Mouse (Mus musculus) urinary bladder, postnatal 36 days (tissue): ENCODE data around the gene Ttll5.

Experiments
- DNase-seq, 2 experiments: peaks; one replicate each; pipeline ENCODE4 v3.0.0; 2022; ENCODE audit warnings: low spot score in 2 of 2, mixed read lengths in 1 of 2

Gene Ttll5

DNA sequence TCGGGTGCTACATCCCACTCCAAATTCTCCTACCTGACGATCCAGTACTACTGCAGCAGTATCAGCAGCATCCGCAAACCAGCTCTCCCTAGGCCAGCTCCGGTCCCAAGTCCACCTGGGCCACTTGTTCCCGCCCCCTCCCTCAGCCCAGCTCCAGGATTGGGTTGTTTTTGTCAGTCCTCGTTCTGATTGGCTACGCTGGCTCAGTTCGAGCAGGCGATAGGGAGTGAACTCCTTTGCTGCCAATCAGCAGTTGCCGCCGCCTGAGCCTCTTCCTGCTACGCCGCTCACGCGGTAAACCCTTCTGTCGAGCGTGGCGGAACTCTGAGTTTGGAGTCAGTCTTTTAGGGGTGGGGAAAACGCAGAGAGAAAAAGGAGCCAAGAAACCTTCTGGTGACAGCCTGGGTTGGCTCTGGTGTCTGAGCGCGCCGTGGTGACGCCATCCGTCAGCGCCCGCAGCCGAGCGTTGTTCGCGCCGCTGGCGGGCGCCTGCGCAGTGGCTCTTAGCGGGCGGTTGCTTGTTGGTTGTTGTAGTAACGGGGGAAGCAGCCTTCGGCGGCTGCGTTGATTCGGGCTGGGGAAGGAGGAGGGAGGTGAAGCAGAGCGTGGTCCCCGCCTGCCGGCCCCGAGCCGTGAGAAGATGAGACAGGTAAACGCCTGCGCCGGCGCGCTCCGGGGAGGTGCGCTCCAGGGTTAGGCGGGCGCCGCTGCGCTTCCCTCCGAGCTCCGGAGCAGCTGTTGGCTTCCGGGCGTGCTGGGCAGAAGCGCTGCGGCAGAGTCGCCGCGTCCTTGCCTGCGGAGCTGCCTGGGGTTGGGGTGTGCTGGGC, at the start of gene Ttll5, which contains the start of gene Erg28:
Gene Ttll5 (plus strand): TSS at position 222 of the 827 bp plus-strand sequence.
Gene Erg28 (minus strand): TSS at position 113 of the 827 bp plus-strand sequence.
- DNase-seq, result peak; percentile 91 to 93

GRCm38 (mm10) chr12:85778962-85779361, 45.5 kb upstream of the Ttll5 start:
- DNase-seq, result no peak

- DNase-seq, result no peak
Measured at GRCm38 (mm10) chr12:85779707-85780106, 44.8 kb upstream of the Ttll5 start.

DNA sequence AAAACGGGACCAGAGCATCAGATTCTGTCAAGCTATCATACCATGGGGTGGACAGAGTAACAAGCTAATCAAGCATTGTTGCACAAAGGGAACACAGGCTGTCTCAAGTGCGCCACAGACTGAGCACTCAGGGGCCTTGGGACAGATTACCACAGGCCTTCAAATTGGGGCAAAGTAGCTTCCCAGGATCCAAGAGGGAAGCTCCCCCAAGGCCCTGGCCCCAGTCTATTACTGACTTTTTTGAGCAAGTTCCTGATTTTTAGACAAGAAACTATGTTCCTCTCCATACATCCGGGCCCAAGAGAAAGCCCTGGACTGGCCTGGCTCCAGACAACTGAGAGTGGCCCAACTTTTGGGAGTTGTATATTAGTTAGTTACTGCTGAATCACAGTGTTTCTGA, 42.9 kb upstream of the Ttll5 start:
- no peak for DNase-seq

GRCm38 (mm10) chr12:85784916-85785815, 39.3 kb upstream of the Ttll5 start:
- no peak for DNase-seq

GRCm38 (mm10) chr12:85792158-85792557, 32.3 kb upstream of the Ttll5 start:
- no peak for DNase-seq

- DNase-seq, result peak; percentile 19 to 32
Measured at GRCm38 (mm10) chr12:85792821-85793346, 31.6 kb upstream of the Ttll5 start.

DNA sequence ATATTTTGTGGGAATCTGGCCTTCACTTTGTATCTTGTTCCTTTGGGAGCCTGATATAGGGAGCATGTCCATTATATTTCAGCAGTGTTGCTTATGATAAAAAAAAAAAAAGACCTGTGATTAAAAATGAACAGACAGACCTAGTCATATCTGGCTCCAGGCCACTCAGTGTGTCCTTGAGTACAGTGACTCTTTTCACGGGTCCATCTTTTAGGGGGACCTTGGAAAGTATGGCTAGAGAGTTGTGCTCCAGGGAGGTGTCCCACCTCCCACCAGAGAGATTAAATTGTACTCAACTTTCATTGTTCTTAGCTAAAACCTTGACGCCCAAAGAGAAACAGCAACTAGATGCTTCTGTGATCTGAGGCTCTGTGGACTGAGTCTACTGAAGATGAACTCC, 30.4 kb upstream of the Ttll5 start:
- no peak for DNase-seq

- DNase-seq, result no peak
Measured at GRCm38 (mm10) chr12:85795551-85795950, 28.9 kb upstream of the Ttll5 start.

- no peak for DNase-seq
Measured at GRCm38 (mm10) chr12:85800031-85800430, 24.4 kb upstream of the Ttll5 start.

DNA sequence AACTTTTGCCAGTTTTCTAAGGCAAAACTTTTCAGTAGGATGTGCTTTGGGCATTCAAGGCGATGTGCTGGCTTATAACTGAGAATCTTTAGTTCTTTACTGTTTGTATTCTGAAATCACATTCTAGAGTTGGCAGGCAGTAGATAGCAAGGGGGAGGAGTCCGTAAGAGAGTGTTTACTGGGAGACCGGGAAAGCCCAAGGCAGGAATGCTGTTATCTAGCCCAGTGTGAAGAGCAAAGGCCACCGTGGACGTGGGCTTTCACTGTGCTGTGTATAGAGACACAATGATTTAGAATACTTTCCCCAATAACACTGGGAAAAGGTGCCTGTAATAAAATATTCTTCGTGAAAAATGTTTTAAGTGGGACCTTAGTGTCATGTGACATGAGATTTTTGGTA, 14.7 kb upstream of the Ttll5 start:
- no peak for DNase-seq

DNA sequence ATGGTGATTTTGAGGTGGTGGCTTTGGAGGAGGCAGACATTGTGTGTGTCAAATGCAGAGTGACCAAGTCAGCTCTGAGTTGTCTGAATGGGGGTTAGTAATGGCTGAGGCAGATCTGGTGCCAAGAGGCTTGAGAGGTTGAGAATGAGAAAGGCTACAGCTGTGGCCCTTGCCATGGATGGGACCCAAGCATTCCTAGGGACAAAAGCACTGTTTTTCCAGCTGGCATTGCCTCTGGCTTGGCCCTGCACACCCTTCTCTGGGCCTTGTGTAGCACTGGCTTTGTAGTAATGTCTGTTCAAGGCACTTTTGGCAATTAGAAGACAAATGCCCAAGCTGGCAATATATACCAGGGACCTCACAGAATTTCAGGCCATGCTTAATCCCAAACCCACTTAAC, 13.5 kb upstream of the Ttll5 start:
- DNase-seq, result no peak

GRCm38 (mm10) chr12:85811676-85812075, 12.8 kb upstream of the Ttll5 start:
- no peak for DNase-seq

DNA sequence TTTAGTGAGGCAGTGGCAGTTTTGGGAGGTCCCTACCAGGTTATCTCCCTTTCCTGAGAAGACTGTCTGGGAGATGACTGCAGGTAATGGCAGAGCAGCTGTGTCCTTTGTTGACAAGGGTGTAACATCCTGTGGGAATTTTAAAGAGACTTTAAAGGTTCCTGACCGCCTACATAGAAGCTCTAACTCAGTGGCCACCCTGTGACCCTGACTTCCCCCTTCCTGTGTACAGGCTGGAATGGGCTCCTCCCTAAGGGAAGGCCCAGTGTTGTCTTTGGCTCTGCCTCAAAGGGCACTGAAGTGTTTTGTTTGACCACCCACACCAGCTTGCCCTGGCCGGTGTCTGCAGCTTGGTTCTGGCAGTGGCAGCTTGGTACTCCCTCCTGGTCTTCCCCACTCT, 10.9 kb upstream of the Ttll5 start:
- DNase-seq, result peak in 1 of 2 experiments; percentile 17

DNA sequence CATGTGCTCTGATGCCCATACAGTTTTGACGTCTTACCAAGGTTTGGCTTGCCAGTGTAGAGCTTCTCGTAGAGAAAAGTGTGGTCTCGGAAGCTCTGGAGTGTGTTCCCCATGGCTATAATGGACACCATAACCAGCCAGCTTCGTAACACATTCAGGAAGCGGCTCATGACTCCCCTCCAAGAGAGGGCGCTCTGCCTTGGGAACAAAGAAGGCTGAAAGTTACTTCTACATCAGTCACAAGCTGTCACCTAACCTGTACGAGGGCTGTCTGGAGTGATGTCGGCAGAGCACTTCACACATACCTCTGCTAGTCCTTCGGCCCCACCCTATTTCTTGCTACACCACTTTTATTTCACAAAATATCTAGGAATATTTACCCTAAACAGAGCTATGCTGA, 2.4 kb upstream of the Ttll5 start:
- DNase-seq, result no peak

DNA sequence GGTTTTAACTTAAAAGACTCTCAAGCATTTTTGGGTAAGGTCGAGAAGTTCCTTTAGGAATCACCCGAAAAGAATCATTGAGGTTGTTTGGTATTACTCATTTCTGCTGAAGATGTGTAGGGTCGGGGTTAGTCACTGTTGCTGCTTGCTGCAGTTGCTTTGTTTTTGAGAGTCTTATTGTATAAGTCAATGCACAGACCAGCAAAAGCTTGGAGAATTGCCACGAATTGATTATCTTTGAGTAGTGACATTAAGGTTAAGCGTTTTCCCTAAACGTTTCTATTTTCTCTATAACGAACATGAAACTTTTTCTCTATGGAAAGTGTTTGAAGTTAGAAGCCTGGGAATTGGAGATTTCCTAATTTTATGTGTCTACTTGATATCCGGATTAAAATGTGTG, 902 bp downstream of the Ttll5 start:
- DNase-seq, result no peak

GRCm38 (mm10) chr12:85825822-85826221, 1.4 kb downstream of the Ttll5 start:
- no peak for DNase-seq

DNA sequence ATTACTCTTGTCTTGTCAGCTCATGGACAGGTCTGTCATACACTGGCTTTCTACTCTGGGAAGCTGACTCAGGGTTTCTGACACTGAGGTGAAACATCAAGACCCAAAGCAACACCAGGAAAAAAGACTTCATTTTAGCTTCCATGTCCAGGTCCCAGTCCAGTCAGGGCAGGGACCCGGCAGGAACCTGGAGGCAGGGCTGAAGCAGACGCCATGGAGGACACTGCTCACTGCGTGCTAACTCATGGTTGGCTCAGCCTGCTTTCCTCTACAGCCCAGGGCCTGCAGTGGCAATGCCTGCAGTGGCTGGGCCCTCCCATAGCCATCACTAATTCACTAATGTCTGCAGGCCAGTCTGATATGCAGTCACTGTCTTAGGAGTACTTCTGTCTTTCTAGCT, 4.4 kb downstream of the Ttll5 start:
- DNase-seq, result no peak

GRCm38 (mm10) chr12:85829866-85830265, 5.4 kb downstream of the Ttll5 start:
- no peak for DNase-seq

DNA sequence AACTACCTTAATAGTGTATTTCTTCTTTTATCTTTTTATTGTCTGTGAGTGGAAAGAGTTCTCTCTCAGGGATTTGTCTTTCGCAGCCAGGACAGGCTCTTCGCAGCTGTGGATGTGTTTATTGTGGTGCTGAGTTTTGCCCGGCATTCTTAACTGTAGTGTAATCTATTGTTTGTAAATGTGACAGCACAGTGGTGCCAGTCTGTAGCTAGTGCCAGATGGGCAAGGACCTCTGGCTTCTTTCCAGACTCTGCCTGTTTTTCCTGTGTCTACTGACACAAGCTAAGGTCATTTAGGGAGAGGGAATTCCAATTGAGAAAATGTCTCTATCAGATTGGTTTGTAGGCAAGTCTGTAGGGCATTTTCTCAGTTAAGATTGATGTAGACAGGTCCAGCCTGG, 6.2 kb downstream of the Ttll5 start:
- DNase-seq, result no peak

GRCm38 (mm10) chr12:85834543-85834942, 10.1 kb downstream of the Ttll5 start:
- no peak for DNase-seq

- DNase-seq, result no peak
Measured at GRCm38 (mm10) chr12:85837765-85838164, 13.3 kb downstream of the Ttll5 start.
